Mouse (Mus musculus) adrenal gland, postnatal 10 days (tissue): ENCODE data around the gene Pip4k2b. TPM values are rescaled to one million over a fixed set of nuclear protein-coding genes. Genes with fewer than 3 reads are reported as not detected.
A peak's percentile ranks its signal among the peaks of the same experiment; 100 is the strongest.
"Not testable (repeated sequence)": the region's sequence is repeated elsewhere in the genome, so short reads cannot be mapped to it uniquely, and the experiment has no call there.

Experiments used
- DNase-seq: peaks from one replicate; pipeline ENCODE4 v3.0.0; 2021; ENCODE audit warnings: mixed read lengths
- long read RNA-seq, 2 experiments: library from polyadenylated mRNA; stranded (forward); transcript quantifications; one replicate each; pipeline ENCODE4 v2.0.0; 2021
- total RNA-seq, 2 experiments: library from RNA; stranded (reverse); gene quantifications; 2 replicates each; pipeline ENCODE4 v1.2.3; 2021

Gene Pip4k2b
- 10 to 100 TPM; 27.3 to 33.3 TPM for total RNA-seq
- long read RNA-seq, experiment 1, partial matches to known transcripts = 0 of 7 reads
- long read RNA-seq, experiment 1, other reads (novel, unspliced or antisense) = 7 of 7 reads
- long read RNA-seq, experiment 2, partial matches to known transcripts = 0 of 2 reads
- long read RNA-seq, experiment 2, other reads (novel, unspliced or antisense) = 2 of 2 reads

GRCm38 (mm10) chr11:97744063-97744717 is at the start of gene Pip4k2b:
Pip4k2b (minus strand) TSS chr11:97744704.
- peak; percentile 67 for DNase-seq

GRCm38 (mm10) chr11:97793165-97793564 is 48.7 kb upstream of the Pip4k2b start:
- DNase-seq = no peak

- DNase-seq = not testable (repeated sequence)
Measured at GRCm38 (mm10) chr11:97790778-97791438, 46.4 kb upstream of the Pip4k2b start.

- no peak for DNase-seq
Measured at GRCm38 (mm10) chr11:97789727-97790126, 45.2 kb upstream of the Pip4k2b start.

GRCm38 (mm10) chr11:97787961-97788360 is 43.5 kb upstream of the Pip4k2b start:
- no peak for DNase-seq

- no peak for DNase-seq
Measured at GRCm38 (mm10) chr11:97782564-97782895, 38.0 kb upstream of the Pip4k2b start.

- DNase-seq = peak; percentile 100
Measured at GRCm38 (mm10) chr11:97781832-97782563, 37.5 kb upstream of the Pip4k2b start, which contains the start of gene Rpl23. Rpl23 (minus strand) TSS chr11:97782437.

GRCm38 (mm10) chr11:97781478-97781831 is 37.0 kb upstream of the Pip4k2b start:
- no peak for DNase-seq

- DNase-seq = no peak
Measured at GRCm38 (mm10) chr11:97779968-97780701, 35.6 kb upstream of the Pip4k2b start.

- DNase-seq = no peak
Measured at GRCm38 (mm10) chr11:97778918-97779317, 34.4 kb upstream of the Pip4k2b start.

GRCm38 (mm10) chr11:97777129-97777529 is 32.6 kb upstream of the Pip4k2b start:
- DNase-seq = no peak

- DNase-seq = no peak
Measured at GRCm38 (mm10) chr11:97776497-97777128, 32.1 kb upstream of the Pip4k2b start.

GRCm38 (mm10) chr11:97775808-97776496 is 31.4 kb upstream of the Pip4k2b start, which contains the start of gene 1700001P01Rik:
1700001P01Rik (minus strand) TSS chr11:97775918.
- DNase-seq = no peak

GRCm38 (mm10) chr11:97775186-97775585 is 30.7 kb upstream of the Pip4k2b start:
- DNase-seq = no peak

GRCm38 (mm10) chr11:97771410-97771809 is 26.9 kb upstream of the Pip4k2b start:
- DNase-seq = no peak

- no peak for DNase-seq
Measured at GRCm38 (mm10) chr11:97769704-97770103, 25.2 kb upstream of the Pip4k2b start.

GRCm38 (mm10) chr11:97766154-97766881 is 21.8 kb upstream of the Pip4k2b start, which contains the start of gene Cwc25:
Cwc25 (minus strand) TSS chr11:97766556.
- peak; percentile 97 for DNase-seq

- no peak for DNase-seq
Measured at GRCm38 (mm10) chr11:97761638-97762037, 17.1 kb upstream of the Pip4k2b start.

GRCm38 (mm10) chr11:97758942-97759341 is 14.4 kb upstream of the Pip4k2b start:
- no peak for DNase-seq

- DNase-seq = no peak
Measured at GRCm38 (mm10) chr11:97758125-97758524, 13.6 kb upstream of the Pip4k2b start.
